ENCODE assay signal across 8 mouse cellular contexts in the genomic region with DNA sequence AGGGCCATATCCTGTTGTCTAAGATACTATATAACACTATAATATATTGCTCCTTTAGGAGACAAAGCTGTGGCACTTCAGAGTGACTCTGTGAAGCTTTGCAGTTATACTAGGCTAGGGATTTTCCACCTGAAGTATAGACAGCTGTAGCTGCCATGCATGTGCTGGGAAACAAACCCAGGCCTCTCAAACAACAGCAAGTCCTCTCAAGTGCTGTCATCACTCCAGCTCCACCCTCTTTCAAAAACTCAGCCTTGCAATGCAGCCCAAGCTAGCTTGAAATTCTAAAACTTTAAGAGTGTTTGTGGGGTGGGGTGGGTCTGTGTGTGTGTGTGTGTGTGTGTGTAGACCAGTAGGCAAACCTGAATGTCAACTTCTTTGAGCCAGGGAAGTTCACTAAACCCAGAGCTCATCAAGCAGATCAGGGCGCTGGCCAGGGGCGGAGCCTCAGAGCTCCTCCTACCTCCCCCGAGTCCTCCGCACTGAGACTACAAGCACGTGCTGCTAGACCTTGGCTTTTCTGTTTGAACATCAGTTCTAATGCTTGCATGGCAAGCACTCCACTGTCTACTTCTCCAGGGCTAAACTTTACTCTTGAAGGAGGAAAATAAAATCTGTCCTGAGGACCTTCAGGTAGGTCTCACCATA. TPM values are rescaled to one million over a fixed set of nuclear protein-coding genes. Genes with fewer than 3 reads are reported as not detected.
DNase-seq lines count a peak whose midpoint lies in the region; TF ChIP-seq lines count a peak whose summit lies in the region.

No protein-coding gene starts in this region.

- H3K9ac ChIP-seq in liver, adult 2 months (ENCODE audit: low read depth, low read length): no peak overlapping the region

- TF ChIP-seq CTCF in liver, adult 2 months (IDR thresholded peaks at IDR 0.05; ENCODE audit: low read depth, low read length): no peak

- H3K79me2 ChIP-seq in liver, adult 2 months (ENCODE audit: control insufficient read depth, insufficient read depth, low read length): no peaks in the 10 kb centered on the region

- peak; percentile 7 to 20 for DNase-seq in urinary bladder, adult 18-20 months (ENCODE audit: low spot score in 2 of 2)
- no peak for DNase-seq in urinary bladder, postnatal 10 days (ENCODE audit: low spot score)
- DNase-seq in heart, postnatal 4 days: peak; percentile 51
- DNase-seq in liver, adult 2 months (ENCODE audit: extremely low read depth, low read depth, low spot score): peak; percentile 21
- DNase-seq in spleen, postnatal 10 days (ENCODE audit: low spot score in 2 of 2): peak; percentile 55 to 75
- no peak for DNase-seq in gastrocnemius, adult 8-10 months (ENCODE audit: low spot score in 2 of 2)
- no peak for DNase-seq in cerebellum, adult 8-10 months
- DNase-seq in frontal cortex, postnatal 25 days (ENCODE audit: low spot score in 2 of 2): no peak

- H3K36me3 ChIP-seq in liver, adult 2 months (ENCODE audit: control insufficient read depth, insufficient read depth, low read length): no peaks in the 10 kb centered on the region

- WGBS in liver, adult 2 months: 0% methylated on average over 5 of the region's 5 CpGs

- TF ChIP-seq POLR2A in liver, adult 2 months (IDR thresholded peaks at IDR 0.05; ENCODE audit: extremely low read depth, insufficient read depth, low read length): no peak

- H3K4me1 ChIP-seq in liver, adult 2 months (ENCODE audit: control insufficient read depth, insufficient read depth, low read length): no peaks in the 10 kb centered on the region

- H3K27me3 ChIP-seq in liver, adult 2 months (ENCODE audit: control insufficient read depth, insufficient read depth, low read length): no peaks in the 10 kb centered on the region

- H3K27ac ChIP-seq in liver, adult 2 months (replicated peaks; ENCODE audit: insufficient read depth, low read depth, low read length): no peak overlapping the region

- no peak overlapping the region for H3K4me3 ChIP-seq in liver, adult 2 months (ENCODE audit: insufficient read depth, low read depth, low read length)

RNA-seq across cellular contexts. Expression of gene Asb17, which starts 5.5 kb away (rescaled TPM):
- total RNA-seq in heart, postnatal 4 days (2021): not detected
- not detected in 2 replicates for total RNA-seq in liver, adult 2 months (2014; rRNA removed)
- not detected in 2 replicates for polyA plus RNA-seq in liver, adult 2 months (2012; rRNA removed)
- total RNA-seq in gastrocnemius, adult 8-10 months (2022): under 1 TPM in 2 of 4 experiments, not detected in 2; 0.22 to 0.31 TPM

RNA-seq across cellular contexts. Expression of gene Msh4, which starts 56.4 kb away (rescaled TPM):
- total RNA-seq in heart, postnatal 4 days (2021): under 1 TPM; 0.29 to 0.31 TPM
- 0.07 and 0.09 TPM in 2 replicates for total RNA-seq in liver, adult 2 months (2014; rRNA removed)
- not detected in 2 replicates for polyA plus RNA-seq in liver, adult 2 months (2012; rRNA removed)
- total RNA-seq in gastrocnemius, adult 8-10 months (2022): under 1 TPM in 1 of 4 experiments, not detected in 3; 0.11 TPM

Comparison
In these comparisons a context has a peak if more than half of its experiments do, and no peak if none do; other contexts are left out.
1. DNase-seq: peak in urinary bladder, adult 18-20 months (2 of 2), heart, postnatal 4 days (single experiment), liver, adult 2 months (single experiment) and spleen, postnatal 10 days (2 of 2); none in urinary bladder, postnatal 10 days (single experiment), gastrocnemius, adult 8-10 months (0 of 2), cerebellum, adult 8-10 months (single experiment) and frontal cortex, postnatal 25 days (0 of 2).